Mouse (Mus musculus) thymus, adult 2 months (tissue): ENCODE data around the gene Aaed1.

ENCODE experiments used
- CTCF ChIP-seq: fragments of 200-500 bp; IDR thresholded peaks from 2 replicates; pipeline ENCODE4 v1.5.1; 2012; ENCODE audit warnings: mild to moderate bottlenecking, control low read depth, low read length, moderate library complexity, borderline replicate concordance; ENCODE audit not compliant: control insufficient read depth, poor library complexity, insufficient read depth; ENCODE audit errors: extremely low read depth
- POLR2A ChIP-seq: fragments of 200-500 bp; IDR thresholded peaks from 2 replicates; pipeline ENCODE4 v1.6.1; 2012; ENCODE audit warnings: mild to moderate bottlenecking, low read length, control low read depth, moderate library complexity; ENCODE audit not compliant: control insufficient read depth, poor library complexity, insufficient read depth; ENCODE audit errors: extremely low read depth

DNA sequence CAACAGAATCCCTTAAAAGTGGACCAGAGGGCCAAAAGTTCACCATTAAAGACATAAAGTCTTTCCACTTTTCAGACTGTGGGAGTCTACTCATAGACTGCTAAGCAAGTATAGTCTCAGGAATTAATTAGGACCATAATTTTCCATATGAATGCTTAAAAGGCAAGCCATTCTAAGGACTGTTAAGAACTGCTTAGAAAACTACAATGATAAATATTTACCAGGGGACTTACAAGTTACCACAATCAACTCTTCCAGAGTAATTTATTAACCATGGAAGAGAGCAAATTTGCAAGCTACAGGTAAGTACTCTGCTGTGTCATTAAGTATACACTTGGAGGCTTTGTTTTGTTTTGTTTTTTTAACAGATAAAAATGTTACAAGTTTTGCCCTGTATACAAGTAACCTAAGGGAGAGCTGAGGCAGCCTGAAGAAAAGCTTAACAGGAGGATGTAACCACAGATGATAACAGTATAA lies 74.8 kb downstream of the Aaed1 start:
- TF ChIP-seq POLR2A: no peak
- TF ChIP-seq CTCF: no peak
